Mouse (Mus musculus) hindbrain, embryonic 12.5 days (tissue): ENCODE data around the gene Zbtb11. TPM values are rescaled to one million over a fixed set of nuclear protein-coding genes. Genes with fewer than 3 reads are reported as not detected.
A peak's percentile ranks its signal among the peaks of the same experiment; 100 is the strongest.
"Not testable (repeated sequence)": the region's sequence is repeated elsewhere in the genome, so short reads cannot be mapped to it uniquely, and the experiment has no call there.

Source experiments
- ATAC-seq: fragments of 200-750 bp; cut with Nextera tagmentation; 2 replicates; pipeline ENCODE4 v1.8.0; 2017; ENCODE audit warnings: moderate TSS enrichment; ENCODE audit not compliant: low FRiP score
- H3K27ac ChIP-seq: fragments of 300-500 bp; sonication (generic); 2 replicates; pipeline ENCODE4 v1.5.1; 2016; ENCODE audit warnings: mild to moderate bottlenecking
- H3K27me3 ChIP-seq: fragments of 300-500 bp; sonication (generic); 2 replicates; pipeline ENCODE4 v1.6.1; 2016; ENCODE audit warnings: mild to moderate bottlenecking
- H3K36me3 ChIP-seq: fragments of 300-500 bp; sonication (generic); 2 replicates; pipeline ENCODE4 v1.6.1; 2016; ENCODE audit warnings: mild to moderate bottlenecking
- H3K4me1 ChIP-seq: fragments of 300-500 bp; sonication (generic); 2 replicates; pipeline ENCODE4 v1.6.1; 2016
- H3K4me2 ChIP-seq: fragments of 300-500 bp; sonication (generic); replicated peaks from 2 replicates; pipeline ENCODE4 v1.6.1; 2016; ENCODE audit warnings: mild to moderate bottlenecking
- H3K4me3 ChIP-seq: fragments of 300-500 bp; sonication (generic); 2 replicates; pipeline ENCODE4 v1.5.1; 2016; ENCODE audit warnings: mild to moderate bottlenecking
- H3K9ac ChIP-seq: fragments of 300-500 bp; sonication (generic); 2 replicates; pipeline ENCODE4 v1.6.1; 2016; ENCODE audit warnings: mild to moderate bottlenecking, moderate library complexity
- H3K9me3 ChIP-seq: fragments of 300-500 bp; sonication (generic); replicated peaks from 2 replicates; pipeline ENCODE4 v1.6.1; 2016; ENCODE audit warnings: mild to moderate bottlenecking
- WGBS: fragments of 180-500 bp; shearing (Covaris S2); methylation state at CpG from one replicate; pipeline ENCODE4 v1.1.7; 2016; 5-methylcytosine and 5-hydroxymethylcytosine counted together
- polyA plus RNA-seq: library from polyadenylated mRNA; unstranded; fragments of >200 nt; fragmentation: Nextera tagmentation; extraction: Ambion mirVana; gene quantifications from 2 replicates; pipeline ENCODE4 v1.2.1, GENCODE M21; 2016

Gene Zbtb11
- polyA plus RNA-seq, 1 experiment from 2014 or later, result 20.8 TPM

GRCm38 (mm10) chr16:55950946-55951678 lies 22.6 kb upstream of the Zbtb11 start:
- Histone ChIP-seq H3K4me1 (no peaks in the 10 kb centered on the region), H3K4me2 (0 out of 2 replicates have a peak overlapping the region, but pooled peaks have one; percentile 4), H3K9ac (no peak overlapping the region), H3K9me3 (no peaks in the 10 kb centered on the region), H3K4me3 (no peak overlapping the region), H3K27me3 (no peaks in the 10 kb centered on the region), H3K27ac (no peak overlapping the region), H3K36me3 (no peaks in the 10 kb centered on the region)
- ATAC-seq, result peak; percentile 38
- 43% methylated on average over 19 of the region's 19 CpGs for WGBS

GRCm38 (mm10) chr16:55951679-55952327 lies 21.9 kb upstream of the Zbtb11 start:
- Histone ChIP-seq H3K36me3 (no peaks in the 10 kb centered on the region), H3K9ac (no peak overlapping the region), H3K4me3 (no peak overlapping the region), H3K27me3 (no peaks in the 10 kb centered on the region), H3K27ac (no peak overlapping the region), H3K4me2 (no peak overlapping the region), H3K4me1 (no peaks in the 10 kb centered on the region), H3K9me3 (no peaks in the 10 kb centered on the region)
- WGBS, result 77% methylated on average over 7 of the region's 7 CpGs
- no peak for ATAC-seq

- Histone ChIP-seq H3K9ac (no peak overlapping the region), H3K4me3 (no peak overlapping the region), H3K9me3 (no peaks in the 10 kb centered on the region), H3K4me1 (no peaks in the 10 kb centered on the region), H3K27ac (no peak overlapping the region), H3K4me2 (no peak overlapping the region), H3K27me3 (no peaks in the 10 kb centered on the region), H3K36me3 (no peaks in the 10 kb centered on the region)
- no peak for ATAC-seq
These were observed 20.9 kb upstream of the Zbtb11 start for GRCm38 (mm10) chr16:55952771-55953170.

GRCm38 (mm10) chr16:55954196-55954595 lies 19.5 kb upstream of the Zbtb11 start:
- 94% methylated on average over 9 of the region's 9 CpGs for WGBS
- H3K4me1 ChIP-seq, H3K9ac ChIP-seq, H3K27ac ChIP-seq, H3K27me3 ChIP-seq, ATAC-seq, H3K36me3 ChIP-seq, H3K4me3 ChIP-seq, H3K4me2 ChIP-seq, H3K9me3 ChIP-seq: not testable (repeated sequence)

GRCm38 (mm10) chr16:55963068-55963467 lies 10.6 kb upstream of the Zbtb11 start:
- not testable (repeated sequence) for H3K4me3 ChIP-seq, H3K27me3 ChIP-seq, H3K9ac ChIP-seq, ATAC-seq, H3K4me1 ChIP-seq, H3K9me3 ChIP-seq, H3K27ac ChIP-seq, H3K36me3 ChIP-seq, H3K4me2 ChIP-seq
- 93% methylated on average over 6 of the region's 11 CpGs for WGBS

- Histone ChIP-seq H3K4me2 (no peak overlapping the region), H3K9me3 (no peaks in the 10 kb centered on the region), H3K9ac (no peak overlapping the region), H3K36me3 (peaks cover 13% of the 10 kb centered on the region), H3K4me1 (peaks cover 5% of the 10 kb centered on the region), H3K27me3 (no peaks in the 10 kb centered on the region), H3K4me3 (no peak overlapping the region), H3K27ac (no peak overlapping the region)
- WGBS, result 67% methylated on average over 4 of the region's 4 CpGs
- no peak for ATAC-seq
These were observed 9.3 kb upstream of the Zbtb11 start for GRCm38 (mm10) chr16:55964126-55964949.

GRCm38 (mm10) chr16:55966212-55966871 lies 7.3 kb upstream of the Zbtb11 start, which contains the start of gene Rpl24:
Gene Rpl24, plus strand, starts transcription at chr16:55966275.
- Histone ChIP-seq H3K9me3 (no peaks in the 10 kb centered on the region), H3K4me2 (peak within 1 kb of the TSS; percentile 92), H3K4me3 (peak within 1 kb of the TSS; percentile 58), H3K4me1 (peaks cover 5% of the 10 kb centered on the region), H3K27me3 (no peaks in the 10 kb centered on the region), H3K27ac (peak within 1 kb of the TSS; percentile 90), H3K9ac (peak within 1 kb of the TSS; percentile 82), H3K36me3 (peaks cover 31% of the 10 kb centered on the region)
- under 1% methylated on average over 42 of the region's 42 CpGs for WGBS
- ATAC-seq, result peak; percentile 94

GRCm38 (mm10) chr16:55967221-55967620 lies 6.5 kb upstream of the Zbtb11 start:
- Histone ChIP-seq H3K9me3 (no peaks in the 10 kb centered on the region), H3K27me3 (no peaks in the 10 kb centered on the region), H3K36me3 (peaks cover 39% of the 10 kb centered on the region), H3K4me3 (peak overlapping the region; percentile 58), H3K4me2 (peak overlapping the region; percentile 92), H3K27ac (no peak overlapping the region), H3K9ac (peak overlapping the region; percentile 82), H3K4me1 (peaks cover 5% of the 10 kb centered on the region)
- 47% methylated on average over 1 of the region's 1 CpGs for WGBS
- ATAC-seq, result no peak

GRCm38 (mm10) chr16:55969147-55969546 lies 4.5 kb upstream of the Zbtb11 start:
- Histone ChIP-seq H3K9ac (no peak overlapping the region), H3K4me2 (no peak overlapping the region), H3K4me3 (no peak overlapping the region), H3K27me3 (no peaks in the 10 kb centered on the region), H3K9me3 (no peaks in the 10 kb centered on the region), H3K36me3 (peaks cover 40% of the 10 kb centered on the region), H3K4me1 (peaks cover 9% of the 10 kb centered on the region), H3K27ac (no peak overlapping the region)
- ATAC-seq, result no peak
- WGBS, result 84% methylated on average over 3 of the region's 3 CpGs

- no peaks in the 10 kb centered on the region for H3K27me3 ChIP-seq
- ATAC-seq, result no peak
- H3K4me1 ChIP-seq, result peaks cover 15% of the 10 kb centered on the region
- no peak overlapping the region for H3K27ac ChIP-seq
- H3K36me3 ChIP-seq, result peaks cover 40% of the 10 kb centered on the region
- no peak overlapping the region for H3K4me2 ChIP-seq
- no peak overlapping the region for H3K4me3 ChIP-seq
- no peaks in the 10 kb centered on the region for H3K9me3 ChIP-seq
- H3K9ac ChIP-seq, result no peak overlapping the region
- 96% methylated on average over 5 of the region's 5 CpGs for WGBS
These were observed 3.3 kb upstream of the Zbtb11 start for GRCm38 (mm10) chr16:55970416-55970815.

GRCm38 (mm10) chr16:55971735-55972615 lies 1.7 kb upstream of the Zbtb11 start:
- Histone ChIP-seq H3K27ac (no peak overlapping the region), H3K9me3 (no peaks in the 10 kb centered on the region), H3K36me3 (peaks cover 40% of the 10 kb centered on the region), H3K4me3 (no peak overlapping the region), H3K4me2 (no peak overlapping the region), H3K4me1 (peaks cover 21% of the 10 kb centered on the region), H3K9ac (no peak overlapping the region), H3K27me3 (no peaks in the 10 kb centered on the region)
- ATAC-seq, result no peak
- 83% methylated on average over 6 of the region's 6 CpGs for WGBS
